Mouse (Mus musculus): ENCODE results near the gene Teddm1b.
"Not testable (repeated sequence)": the region's sequence is repeated elsewhere in the genome, so short reads cannot be mapped to it uniquely, and the experiment has no call there.

Teddm1b gene

DNA sequence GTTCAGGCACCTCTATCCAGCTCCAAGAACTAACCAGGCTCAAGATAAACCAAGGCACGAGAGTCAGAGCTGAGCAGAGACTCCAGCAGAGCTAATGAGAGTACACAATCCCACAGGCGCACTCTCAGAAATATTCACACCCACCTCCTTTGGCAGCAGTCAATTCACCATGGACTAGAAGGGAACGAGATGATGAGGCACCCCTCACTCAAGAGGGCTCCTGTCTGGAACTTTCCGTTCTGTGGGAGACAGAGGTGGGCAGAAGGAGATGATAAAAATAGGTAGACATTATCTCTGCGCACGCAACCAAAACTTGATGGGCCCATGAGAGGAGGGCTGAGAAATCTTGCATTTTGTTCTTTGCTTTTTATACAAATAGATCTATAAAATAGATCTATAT lies at the start of gene Teddm1b:
Teddm1b (plus strand) TSS at position 301 of the 400 bp plus-strand sequence.
- DNase-seq: no peak

DNA sequence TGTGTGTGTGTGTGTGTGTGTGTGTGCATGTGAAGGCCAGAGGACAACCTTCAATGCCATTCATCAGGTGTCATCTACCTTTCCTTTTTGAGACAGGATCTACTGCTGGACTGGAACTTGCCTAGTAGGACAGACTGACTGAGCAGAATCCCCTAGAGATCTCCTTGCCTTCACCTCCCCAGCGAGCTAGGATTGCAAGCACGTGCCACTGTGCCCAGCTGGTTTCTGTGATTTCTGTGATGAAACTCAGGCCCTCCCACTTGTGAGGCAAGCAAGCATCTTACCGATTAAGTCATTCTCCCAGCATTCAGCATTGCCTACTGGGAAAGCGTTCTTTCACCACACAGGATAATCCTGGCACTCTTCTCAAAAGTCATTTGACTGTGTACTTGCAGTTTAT lies 43.4 kb upstream of the Teddm1b start:
- no peak for DNase-seq

DNA sequence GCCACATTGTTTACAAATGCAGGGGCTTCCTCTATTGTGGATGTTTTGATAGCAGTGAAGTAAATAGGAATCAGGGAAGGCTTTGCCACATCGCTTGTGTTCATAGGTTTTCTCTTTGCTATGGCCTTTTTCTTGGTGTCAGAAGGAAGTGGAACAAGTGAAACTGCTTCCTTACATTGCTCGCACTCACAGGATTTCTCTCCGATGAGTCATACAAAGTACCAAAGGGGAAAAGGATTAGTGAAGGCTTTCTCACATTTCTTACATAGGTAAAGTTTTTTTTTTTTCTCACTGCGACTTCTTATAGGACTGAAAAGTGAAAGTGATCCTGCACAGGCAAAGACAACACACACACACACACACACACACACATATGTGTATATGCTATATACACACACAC lies 38.1 kb upstream of the Teddm1b start:
- DNase-seq: no peak

DNA sequence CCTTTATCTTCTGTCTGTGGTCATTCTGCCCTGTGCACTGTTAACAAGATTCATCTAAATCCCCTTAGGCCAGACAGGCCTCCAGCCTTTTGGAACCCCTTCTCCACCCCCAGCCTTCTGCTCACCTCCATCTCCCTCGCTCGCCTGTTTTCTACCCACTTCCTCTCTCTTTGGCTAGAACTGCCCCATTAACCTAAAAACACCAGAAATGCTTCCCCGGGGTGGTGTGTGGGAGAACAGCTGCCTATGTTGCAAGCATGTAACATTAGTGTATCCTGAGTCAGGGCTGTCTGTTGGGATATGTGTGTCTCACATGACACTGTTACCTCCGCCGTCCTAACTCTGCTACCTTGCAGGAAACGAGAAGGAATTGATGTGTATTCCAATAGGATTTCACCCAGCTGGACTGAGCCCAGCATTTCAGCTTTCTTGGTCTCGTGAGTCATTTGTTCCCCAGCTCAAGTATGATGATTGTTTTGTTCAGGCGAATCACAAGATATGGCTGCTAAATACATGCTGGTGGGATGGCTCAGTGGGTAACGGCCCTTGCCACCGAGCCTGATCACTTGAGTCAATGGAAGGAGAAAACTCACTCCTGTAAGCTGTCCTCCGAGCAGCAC lies 31.9 kb upstream of the Teddm1b start:
- no peak for DNase-seq

DNA sequence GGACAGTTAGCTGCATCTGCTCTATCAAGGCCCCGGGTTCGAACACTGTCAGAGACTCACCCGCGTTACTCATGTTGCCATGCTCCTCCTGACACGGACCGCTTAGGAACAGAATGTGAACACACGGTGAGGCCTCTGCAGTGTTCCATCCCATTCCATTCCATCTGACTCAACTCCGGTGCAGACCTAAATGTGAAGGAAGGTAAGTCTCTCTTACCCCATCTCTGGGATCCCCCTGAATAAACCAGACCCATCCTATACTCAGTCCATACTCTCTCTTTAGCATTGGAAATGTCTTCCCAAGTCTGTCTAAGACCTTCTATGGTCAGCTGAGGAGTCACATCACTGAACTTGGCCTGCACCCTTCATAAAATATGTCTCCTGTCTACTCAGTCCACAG lies 30.1 kb upstream of the Teddm1b start, which contains the start of gene Rgsl1:
Rgsl1 (minus strand) TSS at position 101 of the 400 bp plus-strand sequence.
- no peak for DNase-seq

DNA sequence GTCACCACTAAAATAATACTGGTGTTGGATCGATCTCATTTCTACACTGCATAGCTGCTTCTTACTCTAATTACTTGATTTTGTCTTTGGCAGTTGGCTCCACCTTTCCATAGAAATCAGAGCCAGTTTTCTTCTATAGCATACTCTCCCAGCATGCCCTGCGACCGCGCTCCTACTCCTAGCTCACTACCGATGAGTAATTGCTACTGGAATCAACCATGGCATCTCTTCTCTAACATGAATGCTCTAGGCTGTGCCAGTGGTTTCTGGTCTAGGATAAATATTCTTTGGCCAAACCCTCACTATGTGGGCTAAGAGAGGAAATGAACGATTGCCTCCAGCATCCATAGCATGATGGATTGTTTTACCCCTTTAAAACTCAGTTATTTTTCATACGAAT lies 27.7 kb upstream of the Teddm1b start:
- no peak for DNase-seq

DNA sequence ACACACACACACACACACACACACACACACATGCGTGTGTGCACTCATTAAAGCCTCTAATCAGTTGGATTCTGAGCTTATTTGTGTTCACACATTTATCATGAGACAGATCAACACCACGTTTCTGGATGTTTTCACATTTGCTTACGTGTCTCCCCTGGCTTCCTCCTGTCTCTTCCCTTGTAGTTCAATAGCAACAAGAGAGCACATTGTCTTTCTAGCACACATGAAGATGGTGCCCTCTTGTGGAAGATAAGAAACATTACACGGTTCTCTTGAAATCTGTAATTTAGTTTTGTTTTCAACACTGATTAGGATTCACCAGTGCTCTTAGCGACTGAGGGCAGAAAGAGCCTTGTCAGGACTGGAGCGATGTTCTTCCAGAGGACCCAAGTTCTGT lies 27.3 kb upstream of the Teddm1b start:
- DNase-seq: no peak

DNA sequence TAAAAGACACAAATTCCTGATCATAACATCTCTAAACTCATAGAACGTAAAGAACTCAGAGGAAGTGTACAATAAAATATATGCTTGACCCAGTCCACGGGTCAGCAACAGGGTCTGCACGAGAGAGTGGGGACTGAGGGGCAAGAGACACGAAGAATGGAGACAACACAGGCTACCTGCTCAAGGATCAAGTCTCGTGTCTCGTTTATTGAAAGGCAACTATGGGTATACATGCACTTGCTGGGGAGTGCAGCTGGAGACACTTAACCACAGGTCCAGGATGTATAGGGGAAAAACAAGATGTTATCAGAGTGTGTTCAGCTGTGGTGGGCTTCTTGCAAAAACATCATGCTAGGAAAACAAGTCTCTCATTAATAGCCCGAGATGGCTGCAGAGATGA lies 21.4 kb upstream of the Teddm1b start:
- not testable (repeated sequence) for DNase-seq

DNA sequence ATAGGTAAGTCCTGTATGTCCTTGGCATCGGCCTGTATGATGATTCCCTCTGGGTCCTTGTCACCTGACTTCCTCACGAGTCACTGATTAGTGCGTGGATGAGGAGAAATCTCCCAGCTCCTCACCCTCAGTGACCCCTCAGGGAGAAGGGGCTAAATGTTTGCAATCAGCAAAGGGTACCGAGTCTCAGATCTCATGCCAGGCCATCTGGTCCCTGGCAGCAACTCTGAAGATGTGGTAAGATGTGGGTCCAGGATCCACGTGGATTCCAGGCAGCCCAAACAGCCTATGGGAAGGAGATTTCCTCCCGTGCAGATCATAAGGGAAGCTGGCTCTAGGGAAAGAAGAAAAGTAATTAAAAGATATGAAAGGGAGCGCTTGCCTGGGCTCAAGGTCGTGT lies 18.2 kb upstream of the Teddm1b start:
- DNase-seq: no peak

DNA sequence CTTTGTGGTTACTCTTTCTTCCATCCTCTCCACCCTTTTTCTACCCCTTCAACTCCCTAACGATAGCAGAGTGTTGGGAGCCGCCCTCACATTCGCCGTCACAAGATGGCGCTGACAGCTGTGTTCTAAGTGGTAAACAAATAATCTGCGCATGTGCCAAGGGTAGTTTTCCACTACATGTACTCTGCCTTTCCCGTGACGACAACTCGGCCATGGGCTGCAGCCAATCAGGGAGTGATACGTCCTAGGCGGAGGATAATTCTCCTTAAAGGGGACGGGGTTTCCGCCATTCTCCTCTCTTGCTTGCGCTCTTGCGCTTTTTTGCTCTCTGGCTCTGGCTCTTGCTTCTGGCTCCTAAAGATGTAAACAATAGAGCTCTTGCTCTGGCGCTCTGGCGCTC lies 6.2 kb downstream of the Teddm1b start:
- not testable (repeated sequence) for DNase-seq

DNA sequence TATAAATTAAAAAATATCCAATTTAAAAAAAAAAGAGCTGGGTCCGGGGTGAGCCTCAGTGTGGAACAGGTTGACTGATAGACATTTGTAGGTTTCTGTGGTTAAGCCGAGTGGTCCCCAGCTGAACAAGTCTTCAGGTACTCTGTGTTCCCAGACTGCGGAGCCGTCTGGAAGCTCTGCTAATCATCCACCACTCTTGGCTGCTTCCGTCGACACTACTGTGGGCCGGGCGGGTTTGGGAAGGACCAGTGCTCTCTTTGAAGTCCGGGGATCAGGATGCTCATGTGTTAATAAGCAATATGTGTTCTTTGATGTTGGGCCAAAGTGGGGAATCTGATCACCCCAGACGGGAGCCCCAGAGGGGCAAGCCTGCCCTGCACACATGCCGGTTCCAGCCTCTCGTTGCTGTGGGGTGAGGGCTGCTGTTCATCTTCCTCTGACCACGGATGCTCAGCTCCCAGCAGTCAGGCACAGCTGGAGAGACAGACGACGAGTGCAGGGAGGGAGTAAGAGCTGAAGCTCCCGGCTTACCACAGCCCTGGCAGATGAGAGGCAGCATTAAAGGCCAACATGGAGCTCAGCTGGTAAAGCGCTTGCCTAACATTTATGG lies 12.0 kb downstream of the Teddm1b start:
- no peak for DNase-seq

DNA sequence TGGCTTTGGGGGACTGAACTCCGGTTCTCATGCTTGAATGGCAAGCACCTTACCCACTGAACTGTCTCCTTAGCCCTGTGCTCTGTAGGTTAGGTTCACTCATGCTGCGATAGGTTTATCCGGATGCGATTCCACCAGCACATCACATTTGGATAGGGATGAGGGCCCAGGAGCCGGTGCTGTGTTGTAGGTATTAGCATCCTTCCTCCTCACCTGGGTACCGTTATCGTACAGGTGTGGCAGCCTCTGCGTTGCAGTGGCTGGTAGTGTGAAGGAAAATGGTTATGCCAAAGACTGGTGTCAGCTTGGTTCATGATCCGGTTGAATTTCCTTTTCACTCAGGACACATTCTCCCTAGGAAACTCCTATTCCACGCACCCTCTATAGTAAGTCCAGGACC lies 16.0 kb downstream of the Teddm1b start:
- DNase-seq: no peak

DNA sequence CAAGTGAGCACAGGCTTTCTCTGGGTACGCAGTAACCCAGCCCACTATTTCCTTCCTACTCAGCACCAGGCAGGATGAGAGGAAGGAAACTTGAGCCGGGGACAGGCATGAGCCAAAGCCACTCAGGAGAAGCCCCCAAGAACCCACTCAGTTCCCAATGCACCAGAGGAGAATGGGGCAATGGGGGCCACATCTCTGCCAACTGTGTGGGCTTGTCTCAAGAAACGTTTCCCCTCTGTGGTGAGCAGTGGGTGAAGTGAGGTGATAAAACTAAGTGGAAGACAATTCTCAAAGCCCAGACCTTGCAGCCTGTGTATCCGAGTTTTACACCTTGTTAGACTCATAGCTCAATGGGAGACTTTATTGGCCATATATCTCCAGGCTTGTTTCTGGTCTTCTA lies 17.3 kb downstream of the Teddm1b start, which contains the start of gene Teddm1a:
Teddm1a (plus strand) TSS at position 301 of the 400 bp plus-strand sequence.
- DNase-seq: no peak

DNA sequence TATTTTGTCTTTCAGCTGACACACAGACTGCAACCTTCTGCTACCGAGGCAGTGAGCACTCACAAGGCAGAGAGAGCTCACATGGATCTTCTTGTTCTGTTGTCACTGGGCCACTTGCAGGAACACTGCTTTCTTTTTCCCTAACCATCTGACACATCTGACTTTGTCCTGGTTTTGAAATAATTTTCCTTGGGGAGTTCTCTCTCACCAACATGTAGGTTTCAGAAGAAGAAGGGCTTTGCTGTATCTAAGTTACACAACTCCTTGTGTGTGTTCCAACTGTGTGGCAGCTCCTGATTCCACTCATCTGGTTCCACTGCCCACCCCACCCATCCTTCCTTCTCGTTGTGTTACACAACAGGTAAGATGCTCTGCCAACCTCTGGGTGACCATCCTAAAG lies 19.6 kb downstream of the Teddm1b start:
- DNase-seq: no peak

DNA sequence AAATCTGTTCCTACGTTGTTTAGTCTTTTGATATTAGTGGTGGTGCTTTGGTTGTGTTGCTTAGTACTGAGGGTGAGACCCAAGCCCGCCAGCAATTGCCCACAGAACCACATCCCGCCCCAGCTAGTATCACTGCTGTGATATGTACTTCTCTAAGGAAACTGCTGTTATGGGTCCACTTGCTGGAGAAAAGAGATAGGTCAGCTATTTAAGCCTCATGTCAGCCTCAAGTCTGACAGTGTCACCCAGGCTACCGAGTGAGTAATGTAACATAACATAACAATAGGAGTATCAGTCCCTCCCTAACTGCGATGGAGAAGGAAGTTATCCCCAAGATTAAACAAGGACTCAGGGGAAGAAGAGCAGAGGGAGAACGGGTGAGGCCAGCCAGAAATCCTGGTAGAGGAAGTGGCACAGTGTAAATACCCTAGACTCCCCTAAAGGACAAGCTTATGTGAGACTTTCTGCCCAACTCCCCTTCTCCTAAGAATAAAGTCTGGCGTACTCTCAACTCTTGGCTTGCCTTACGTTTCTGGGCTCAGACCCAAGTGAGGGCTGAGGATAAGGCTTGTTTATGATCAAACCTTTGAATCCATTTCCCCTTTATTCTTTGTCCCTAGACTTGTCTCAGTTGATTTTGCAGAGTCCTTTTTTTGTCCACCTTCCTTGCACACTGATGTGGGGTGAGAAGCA lies 20.2 kb downstream of the Teddm1b start:
- DNase-seq: no peak

DNA sequence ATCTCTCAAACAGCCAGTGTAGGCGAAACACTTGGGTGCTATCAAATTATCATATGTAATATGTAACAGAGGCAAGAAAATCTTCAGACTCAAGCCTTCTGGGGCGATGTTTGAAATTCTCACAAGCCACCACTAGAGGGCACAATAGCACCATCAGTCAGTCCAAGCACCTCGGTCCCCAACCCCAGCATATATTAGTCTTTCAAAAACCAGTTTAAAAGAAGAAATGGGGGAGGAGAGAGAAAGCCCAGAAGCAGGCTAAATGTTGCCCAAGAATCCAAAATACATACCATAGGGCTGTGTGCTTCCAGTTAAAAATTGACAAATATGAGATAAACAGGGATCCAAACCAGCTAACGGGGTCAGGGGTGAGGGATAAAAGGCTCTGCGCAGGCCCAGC lies 20.8 kb downstream of the Teddm1b start:
- peak; percentile 66 to 69 for DNase-seq

DNA sequence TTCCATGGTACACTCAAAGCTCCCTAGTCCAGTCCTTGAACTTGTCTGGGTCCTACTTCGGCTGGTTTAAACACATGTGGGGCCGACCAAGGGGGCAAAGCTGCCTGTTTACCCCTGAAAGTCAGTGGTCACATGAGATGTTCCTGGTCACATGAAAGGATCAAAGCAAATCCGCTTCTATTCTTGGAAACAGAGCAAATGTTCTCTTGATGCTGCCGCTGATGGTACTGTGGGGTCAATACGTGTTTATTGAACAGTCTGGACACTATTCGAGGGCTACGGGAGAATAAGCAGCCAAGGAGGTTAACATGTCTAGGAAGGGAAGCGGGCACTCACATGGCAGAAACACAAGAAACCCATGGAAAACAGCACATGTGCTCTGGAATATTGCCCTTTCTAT lies 23.1 kb downstream of the Teddm1b start:
- no peak for DNase-seq

DNA sequence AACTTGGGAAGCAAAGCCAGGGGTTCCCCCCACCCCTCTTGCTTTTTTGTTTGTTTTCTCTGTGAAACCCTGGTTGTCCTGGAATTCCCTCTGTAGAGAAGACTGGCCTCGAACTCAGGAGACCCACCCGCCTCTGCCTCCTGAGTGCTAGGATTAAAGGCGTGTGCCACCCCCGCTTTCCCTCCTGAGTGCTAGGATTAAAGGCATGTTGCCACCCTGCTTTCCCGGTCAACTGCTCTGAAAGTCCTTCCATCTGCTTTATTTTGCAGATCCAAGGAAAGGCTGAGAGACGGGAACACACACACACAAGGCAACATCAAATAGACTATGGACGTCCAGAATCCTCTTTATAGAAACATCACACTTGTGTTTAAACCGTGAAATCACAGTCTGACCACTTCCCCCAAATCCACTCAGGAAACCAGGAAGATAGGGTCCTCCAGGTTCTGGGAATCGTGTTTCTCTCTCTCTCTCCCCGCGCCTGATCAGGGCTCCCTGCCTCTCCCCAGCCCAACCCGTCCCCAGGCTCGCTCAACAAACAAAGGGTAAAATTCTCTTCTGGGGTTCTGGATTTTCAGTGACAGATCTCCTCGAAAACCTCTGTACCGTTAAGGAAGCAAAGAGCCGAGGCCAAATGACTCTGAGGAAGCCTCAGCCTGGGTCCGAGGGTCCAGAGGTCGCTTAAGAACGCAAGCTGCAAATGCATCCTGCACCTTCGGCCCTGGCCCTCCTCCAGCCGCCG lies 25.0 kb downstream of the Teddm1b start:
- DNase-seq: no peak

DNA sequence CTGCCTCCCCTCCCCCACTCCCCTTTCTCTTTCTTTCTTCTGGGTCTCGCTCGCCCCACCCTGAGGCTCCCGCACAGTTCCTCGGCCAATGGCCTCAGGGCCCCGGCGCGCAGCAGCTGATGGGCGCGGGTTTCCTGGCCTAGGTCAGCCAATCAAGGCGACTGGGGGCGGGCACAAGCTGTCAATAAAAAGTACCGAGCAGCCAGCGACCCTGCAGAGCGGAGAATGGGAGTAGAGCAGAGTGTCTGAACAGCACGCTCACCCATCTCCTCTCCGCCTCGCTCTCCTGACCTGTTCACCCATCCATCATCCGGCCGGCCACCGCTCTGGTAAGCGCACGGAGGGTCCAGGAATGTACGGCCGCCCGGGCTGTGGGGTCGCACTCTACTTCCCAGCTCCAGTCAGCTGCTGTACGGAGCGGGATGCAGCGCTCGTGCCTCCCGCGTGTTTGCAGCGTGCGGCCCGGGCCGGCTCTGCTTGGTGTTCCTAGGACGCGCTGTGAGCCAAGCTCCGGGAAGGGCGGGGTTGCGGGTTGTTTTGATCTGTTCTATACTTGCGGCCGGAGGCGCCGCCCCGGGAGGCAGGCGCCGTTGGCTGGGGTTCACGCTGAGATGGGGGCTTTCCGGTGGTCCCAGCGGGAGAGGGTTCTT lies 25.7 kb downstream of the Teddm1b start, which contains the start of the genes Glul and Teddm2:
Glul (plus strand) TSS at position 214 of the 650 bp plus-strand sequence.
Teddm2 (minus strand) TSS at position 498 of the 650 bp plus-strand sequence.
- peak; percentile 98 for DNase-seq

DNA sequence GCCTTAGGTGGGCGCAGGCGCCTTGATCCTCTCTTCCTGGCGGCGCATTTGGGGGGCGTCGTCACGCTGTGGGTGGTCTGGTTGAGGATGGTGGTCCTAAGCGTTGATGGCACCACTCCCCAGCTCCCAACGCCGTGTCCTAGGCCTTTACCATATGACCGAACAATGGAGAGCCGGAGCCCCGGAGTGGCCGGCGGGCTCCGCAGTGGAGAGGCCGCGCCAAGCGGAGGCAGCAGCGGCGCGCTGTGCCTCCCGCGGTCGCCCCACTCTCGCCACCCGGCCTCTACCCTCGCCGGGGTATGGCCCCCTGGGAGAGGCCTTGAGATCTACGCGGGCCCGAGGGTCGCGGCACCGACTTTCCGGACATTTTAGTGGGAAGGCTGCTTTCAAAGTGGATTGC lies 26.2 kb downstream of the Teddm1b start:
- DNase-seq: peak in 1 of 2 experiments; percentile 20

DNA sequence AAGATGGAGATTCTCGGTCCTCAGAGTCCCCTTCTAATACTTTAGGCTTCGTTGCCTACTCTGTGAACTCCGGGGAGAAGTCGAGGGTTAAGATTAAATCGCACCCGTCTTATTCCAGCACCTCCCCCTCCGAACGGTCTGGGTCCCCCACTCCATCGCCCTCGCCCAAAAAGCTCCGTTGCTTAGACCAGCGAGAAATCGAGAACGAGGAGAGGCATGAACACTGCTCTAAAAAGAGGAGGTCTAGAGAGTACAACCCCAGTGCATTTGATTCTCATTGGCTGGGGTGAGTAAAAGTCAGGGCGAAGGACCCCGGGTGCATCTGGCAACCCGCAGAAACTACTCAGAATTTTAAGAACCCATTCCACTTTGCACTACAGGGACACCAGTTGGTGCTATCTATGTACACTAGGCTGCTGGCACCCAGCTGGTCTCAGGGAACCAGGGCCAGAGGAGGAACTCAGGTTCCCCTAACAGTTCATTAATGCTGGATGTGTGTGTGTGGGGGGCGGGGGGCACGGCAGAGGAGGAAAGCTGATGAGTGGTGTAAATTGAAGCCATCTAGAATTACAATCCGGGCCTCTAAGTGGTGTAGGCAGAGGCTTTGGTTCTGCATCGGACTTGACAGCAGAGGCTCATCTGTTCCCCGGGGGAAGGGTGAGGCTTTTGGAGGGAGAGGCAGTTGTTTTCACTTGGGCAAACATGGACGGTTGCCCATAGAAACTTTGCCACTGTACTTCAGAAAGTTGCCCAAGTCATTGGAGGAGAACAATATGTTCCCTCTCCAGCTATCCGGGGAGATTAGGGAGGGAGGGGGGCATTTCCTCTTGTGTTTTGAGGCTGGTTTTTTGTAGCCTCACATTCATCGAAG lies 26.9 kb downstream of the Teddm1b start:
- peak; percentile 85 to 92 for DNase-seq

DNA sequence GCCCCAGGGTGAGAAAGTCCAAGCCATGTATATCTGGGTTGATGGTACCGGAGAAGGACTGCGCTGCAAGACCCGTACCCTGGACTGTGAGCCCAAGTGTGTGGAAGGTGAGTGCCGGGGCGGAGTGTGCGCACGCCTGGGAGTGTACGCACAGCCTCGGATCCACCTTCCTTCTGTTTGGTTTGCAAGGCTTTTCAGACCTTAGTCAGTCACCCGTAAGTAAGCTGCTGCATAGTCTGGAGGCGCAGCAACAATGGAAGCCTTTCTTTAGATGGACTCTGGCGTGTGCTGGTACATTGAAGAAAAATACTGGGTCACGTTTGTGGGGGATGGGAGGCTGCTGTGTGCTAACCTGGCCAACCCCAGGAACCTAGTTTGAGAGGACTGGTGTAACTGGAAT lies 28.9 kb downstream of the Teddm1b start:
- DNase-seq: no peak

Data from lung, adult 18-20 months (tissue).